ENCODE assay signal across 14 mouse cellular contexts in the genomic region with DNA sequence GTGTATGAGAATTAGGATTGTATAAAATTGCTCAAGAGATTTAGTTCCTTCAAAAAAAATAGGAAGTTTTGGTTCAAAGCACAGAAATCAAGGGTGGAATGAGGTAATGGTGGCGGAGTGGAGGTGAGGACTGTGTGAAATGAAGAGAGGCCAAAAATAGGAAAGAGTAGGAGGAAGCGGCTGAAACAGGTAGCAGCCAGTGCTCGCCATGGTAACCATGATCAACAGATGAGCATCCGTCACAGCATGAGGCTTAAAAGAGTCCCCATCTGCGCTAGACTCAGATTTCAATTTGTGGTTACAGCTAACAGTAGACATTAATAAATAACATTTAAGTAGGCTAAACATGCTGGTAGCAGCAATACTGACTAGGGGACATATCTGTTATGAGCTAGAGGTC. TPM values are rescaled to one million over a fixed set of nuclear protein-coding genes. Genes with fewer than 3 reads are reported as not detected.
DNase-seq lines count a peak whose midpoint lies in the region; ATAC-seq lines count a peak whose summit lies in the region.
"Had no signal": no experiment of that assay in that cellular context is flagged by ENCODE, and none has a peak within 500 bp of the region (broad histone marks: within the 10 kb centered on the region; RNA-seq: fewer than 3 reads in every experiment).

No protein-coding gene starts in this region.

- H3K4me2 ChIP-seq in midbrain, embryonic 16.5 days (ENCODE audit: low read length), result no peak overlapping the region
- no peak overlapping the region for H3K4me2 ChIP-seq in midbrain, embryonic 13.5 days (replicated peaks)
- H3K4me2 ChIP-seq: hindbrain, embryonic 15.5 days had no signal

- 67% methylated on average over 5 of the region's 5 CpGs for WGBS in midbrain, embryonic 16.5 days
- WGBS in midbrain, embryonic 13.5 days, result 78% methylated on average over 5 of the region's 5 CpGs

- no peaks in the 10 kb centered on the region for H3K9me3 ChIP-seq in midbrain, embryonic 16.5 days (replicated peaks; ENCODE audit: control insufficient read depth, low read length, poor library complexity, severe bottlenecking)
- H3K9me3 ChIP-seq in midbrain, embryonic 13.5 days, result no peaks in the 10 kb centered on the region
- H3K9me3 ChIP-seq: hindbrain, embryonic 15.5 days had no signal

- peak; percentile 33 to 40 for DNase-seq in cerebellum, postnatal 14 days
- DNase-seq in cerebellum, adult 11 months, result no peak
- DNase-seq in right cerebral cortex, postnatal 10 days (ENCODE audit: low spot score in 2 of 2), result peak; percentile 59 to 78
- no peak for DNase-seq in lung, postnatal 14 days
- DNase-seq in thymus, postnatal 10 days (ENCODE audit: low spot score in 2 of 2), result no peak
- DNase-seq: cerebellum, adult 9-11 months; lung, adult 2 months had no signal

- H3K36me3 ChIP-seq in midbrain, embryonic 16.5 days (ENCODE audit: control insufficient read depth, insufficient read depth, low read length), result no peaks in the 10 kb centered on the region
- H3K36me3 ChIP-seq in midbrain, embryonic 13.5 days, result no peaks in the 10 kb centered on the region
- H3K36me3 ChIP-seq: hindbrain, embryonic 15.5 days had no signal

- no peak overlapping the region for H3K9ac ChIP-seq in midbrain, embryonic 16.5 days (ENCODE audit: low read depth, low read length)
- no peak overlapping the region for H3K9ac ChIP-seq in midbrain, embryonic 13.5 days (replicated peaks)
- H3K9ac ChIP-seq: hindbrain, embryonic 15.5 days had no signal

- no peak overlapping the region for H3K27ac ChIP-seq in midbrain, embryonic 16.5 days (ENCODE audit: low read length)
- no peak overlapping the region for H3K27ac ChIP-seq in midbrain, embryonic 13.5 days
- H3K27ac ChIP-seq: hindbrain, embryonic 15.5 days; left cerebral cortex, adult 2 months had no signal

- H3K4me1 ChIP-seq in midbrain, embryonic 16.5 days (ENCODE audit: control insufficient read depth, insufficient read depth, low read length), result peaks cover 7% of the 10 kb centered on the region
- peaks cover 4% of the 10 kb centered on the region; the same call in 1 of the 2 replicates for H3K4me1 ChIP-seq in midbrain, embryonic 13.5 days (replicated peaks)

- ATAC-seq in midbrain, embryonic 16.5 days, result 0 out of 2 replicates have a peak, but pooled peaks have one; percentile 48
- no peak for ATAC-seq in midbrain, embryonic 13.5 days
- ATAC-seq in inflammation-experienced regulatory T-cells, adult 6 months, result peak; percentile 100

- no peaks in the 10 kb centered on the region for H3K27me3 ChIP-seq in midbrain, embryonic 16.5 days (ENCODE audit: control insufficient read depth, insufficient read depth, low read depth, low read length)
- H3K27me3 ChIP-seq in midbrain, embryonic 13.5 days, result no peaks in the 10 kb centered on the region
- H3K27me3 ChIP-seq: hindbrain, embryonic 15.5 days had no signal

- no peak overlapping the region for H3K4me3 ChIP-seq in midbrain, embryonic 16.5 days (ENCODE audit: low read depth, low read length)
- no peak overlapping the region for H3K4me3 ChIP-seq in midbrain, embryonic 13.5 days (replicated peaks)
- H3K4me3 ChIP-seq: erythroblast, embryonic 14.5 days; hindbrain, embryonic 15.5 days; left cerebral cortex, adult 2 months; myocyte had no signal

RNA-seq across cellular contexts. Expression of a gene that starts 33.4 kb away (rescaled TPM):
- polyA plus RNA-seq in midbrain, embryonic 16.5 days (2015; fragmentation: Nextera tagmentation; extraction: Ambion mirVana), result 2.4 and 2.6 TPM in 2 replicates
- 1.5 and 1.8 TPM in 2 replicates for polyA plus RNA-seq in midbrain, embryonic 13.5 days (2015; fragmentation: Nextera tagmentation; extraction: Ambion mirVana)
- 1 to 10 TPM; 1.6 to 3.2 (median 2.2) TPM for polyA plus RNA-seq in inflammation-experienced regulatory T-cells, adult 6 months (2017; shearing (Covaris generic))
- polyA plus RNA-seq: erythroblast, embryonic 14.5 days had no signal

Comparison
In these comparisons a context has a peak if more than half of its experiments do, and no peak if none do; other contexts are left out.
1. DNase-seq: peak in cerebellum, postnatal 14 days (2 of 2) and right cerebral cortex, postnatal 10 days (2 of 2); none in cerebellum, adult 11 months (single experiment), lung, postnatal 14 days (single experiment) and thymus, postnatal 10 days (0 of 2).